Mouse (Mus musculus) forebrain, embryonic 12.5 days (tissue): ENCODE results near the gene Map7d3. TPM values are rescaled to one million over a fixed set of nuclear protein-coding genes. Genes with fewer than 3 reads are reported as not detected.

Experiments
- ATAC-seq: fragments of 200-750 bp; cut with Nextera tagmentation; 2 replicates; pipeline ENCODE4 v1.8.0; 2017; ENCODE audit warnings: moderate TSS enrichment; ENCODE audit not compliant: low FRiP score
- H3K27ac ChIP-seq: fragments of 300-500 bp; sonication (generic); 2 replicates; pipeline ENCODE4 v1.5.1; 2016; ENCODE audit warnings: mild to moderate bottlenecking
- H3K27me3 ChIP-seq: fragments of 300-500 bp; sonication (generic); 2 replicates; pipeline ENCODE4 v1.6.1; 2016; ENCODE audit warnings: mild to moderate bottlenecking
- H3K36me3 ChIP-seq: fragments of 300-500 bp; sonication (generic); replicated peaks from 2 replicates; pipeline ENCODE4 v1.6.1; 2016; ENCODE audit warnings: mild to moderate bottlenecking
- H3K4me1 ChIP-seq: fragments of 300-500 bp; sonication (generic); 2 replicates; pipeline ENCODE4 v1.6.1; 2016
- H3K4me2 ChIP-seq: fragments of 300-500 bp; sonication (generic); 2 replicates; pipeline ENCODE4 v1.6.1; 2016; ENCODE audit warnings: mild to moderate bottlenecking, moderate library complexity
- H3K4me3 ChIP-seq: fragments of 300-500 bp; sonication (generic); replicated peaks from 2 replicates; pipeline ENCODE4 v1.5.1; 2016; ENCODE audit warnings: mild to moderate bottlenecking
- H3K9ac ChIP-seq: fragments of 300-500 bp; sonication (generic); 2 replicates; pipeline ENCODE4 v1.6.1; 2016; ENCODE audit warnings: mild to moderate bottlenecking
- H3K9me3 ChIP-seq: fragments of 300-500 bp; sonication (generic); 2 replicates; pipeline ENCODE4 v1.6.1; 2016
- WGBS: fragments of 180-500 bp; shearing (Covaris S2); methylation state at CpG from one replicate; pipeline ENCODE4 v1.1.7; 2016; 5-methylcytosine and 5-hydroxymethylcytosine counted together
- polyA plus RNA-seq: library from polyadenylated mRNA; unstranded; fragments of >200 nt; fragmentation: Nextera tagmentation; extraction: Ambion mirVana; gene quantifications from 2 replicates; pipeline ENCODE4 v1.2.1, GENCODE M21; 2016

Map7d3 gene
- polyA plus RNA-seq, 1 experiment from 2014 or later = 1.7 TPM

- no peaks in the 10 kb centered on the region for H3K36me3 ChIP-seq
- H3K4me1 ChIP-seq = no peaks in the 10 kb centered on the region
- ATAC-seq = no peak
- no peaks in the 10 kb centered on the region for H3K27me3 ChIP-seq
- no peak overlapping the region for H3K9ac ChIP-seq
- no peak overlapping the region for H3K4me3 ChIP-seq
- no peak overlapping the region for H3K27ac ChIP-seq
- H3K9me3 ChIP-seq = no peaks in the 10 kb centered on the region
- no peak overlapping the region for H3K4me2 ChIP-seq
Measured at GRCm38 (mm10) chrX:56769838-56770237, 52.3 kb downstream of the Map7d3 start.

- Histone ChIP-seq H3K4me2 (no peak overlapping the region), H3K4me1 (no peaks in the 10 kb centered on the region), H3K27me3 (no peaks in the 10 kb centered on the region), H3K4me3 (no peak overlapping the region), H3K9ac (no peak overlapping the region), H3K9me3 (no peaks in the 10 kb centered on the region), H3K27ac (no peak overlapping the region), H3K36me3 (no peaks in the 10 kb centered on the region)
- no peak for ATAC-seq
- WGBS = 85% methylated on average over 3 of the region's 3 CpGs
Measured at GRCm38 (mm10) chrX:56760257-56760760, 61.8 kb downstream of the Map7d3 start.

DNA sequence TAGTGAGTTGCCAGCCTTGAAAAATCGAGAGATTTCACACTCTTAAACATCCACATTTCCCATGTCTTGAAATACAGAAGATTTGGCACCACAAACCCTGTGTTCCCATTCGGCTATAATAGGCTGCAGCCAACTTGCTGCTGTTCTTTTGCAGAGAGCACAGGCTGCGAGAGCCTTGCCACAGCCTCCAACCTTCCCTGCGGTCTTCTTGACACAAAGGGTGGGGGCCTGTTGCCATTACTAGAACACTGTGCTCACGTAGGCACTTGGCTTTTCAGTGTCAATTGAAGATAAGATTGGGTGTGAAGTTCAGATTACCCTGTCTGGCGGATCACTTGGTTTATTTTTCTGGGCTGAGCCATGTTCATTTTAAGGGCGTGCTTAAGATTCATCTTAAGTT, 65.8 kb downstream of the Map7d3 start:
- no peaks in the 10 kb centered on the region for H3K36me3 ChIP-seq
- no peak overlapping the region for H3K27ac ChIP-seq
- no peak overlapping the region for H3K4me3 ChIP-seq
- H3K9me3 ChIP-seq = no peaks in the 10 kb centered on the region
- WGBS = 81% methylated on average over 7 of the region's 7 CpGs
- no peak overlapping the region for H3K4me2 ChIP-seq
- H3K27me3 ChIP-seq = no peaks in the 10 kb centered on the region
- ATAC-seq = no peak
- no peak overlapping the region for H3K9ac ChIP-seq
- H3K4me1 ChIP-seq = no peaks in the 10 kb centered on the region

- no peak overlapping the region for H3K27ac ChIP-seq
- 35% methylated on average over 2 of the region's 2 CpGs for WGBS
- H3K4me2 ChIP-seq = no peak overlapping the region
- ATAC-seq = no peak
- H3K36me3 ChIP-seq = no peaks in the 10 kb centered on the region
- no peaks in the 10 kb centered on the region for H3K9me3 ChIP-seq
- no peak overlapping the region for H3K4me3 ChIP-seq
- H3K4me1 ChIP-seq = no peaks in the 10 kb centered on the region
- no peak overlapping the region for H3K9ac ChIP-seq
- H3K27me3 ChIP-seq = no peaks in the 10 kb centered on the region
Measured at GRCm38 (mm10) chrX:56755646-56756045, 66.5 kb downstream of the Map7d3 start.

- ATAC-seq = no peak
- 78% methylated on average over 8 of the region's 8 CpGs for WGBS
- Histone ChIP-seq H3K36me3 (no peaks in the 10 kb centered on the region), H3K27me3 (no peaks in the 10 kb centered on the region), H3K4me1 (no peaks in the 10 kb centered on the region), H3K27ac (no peak overlapping the region), H3K9ac (no peak overlapping the region), H3K9me3 (no peaks in the 10 kb centered on the region), H3K4me3 (no peak overlapping the region), H3K4me2 (no peak overlapping the region)
Measured at GRCm38 (mm10) chrX:56753317-56754289, 68.5 kb downstream of the Map7d3 start.

GRCm38 (mm10) chrX:56752144-56752543, 70.0 kb downstream of the Map7d3 start:
- Histone ChIP-seq H3K9ac (no peak overlapping the region), H3K9me3 (no peaks in the 10 kb centered on the region), H3K4me1 (no peaks in the 10 kb centered on the region), H3K36me3 (no peaks in the 10 kb centered on the region), H3K4me3 (no peak overlapping the region), H3K4me2 (no peak overlapping the region), H3K27me3 (no peaks in the 10 kb centered on the region), H3K27ac (no peak overlapping the region)
- 83% methylated on average over 6 of the region's 6 CpGs for WGBS
- no peak for ATAC-seq

GRCm38 (mm10) chrX:56751536-56751935, 70.6 kb downstream of the Map7d3 start:
- 64% methylated on average over 4 of the region's 4 CpGs for WGBS

More at GRCm38 (mm10) chrX:56751536-56751935, 70.6 kb downstream of the Map7d3 start:
- H3K9me3 ChIP-seq = no peaks in the 10 kb centered on the region
- no peak for ATAC-seq
- no peaks in the 10 kb centered on the region for H3K4me1 ChIP-seq
- no peak overlapping the region for H3K4me3 ChIP-seq
- no peak overlapping the region for H3K9ac ChIP-seq
- H3K36me3 ChIP-seq = no peaks in the 10 kb centered on the region
- no peaks in the 10 kb centered on the region for H3K27me3 ChIP-seq
- H3K27ac ChIP-seq = no peak overlapping the region
- H3K4me2 ChIP-seq = no peak overlapping the region

Other genes with a start within 250 kb of the Map7d3 start
- 53.2 and 56.7 TPM in 2 replicates for gene Mmgt1, start 224.3 kb downstream of the Map7d3 start, polyA plus RNA-seq
- 26.7 and 28.4 TPM in 2 replicates for gene Slc9a6, start 212.6 kb downstream of the Map7d3 start, polyA plus RNA-seq
- gene Fhl1, start 90.5 kb downstream of the Map7d3 start, polyA plus RNA-seq = 101 and 104 TPM in 2 replicates
- gene Adgrg4, start 47.8 kb upstream of the Map7d3 start, polyA plus RNA-seq = not detected in 2 replicates
- not detected in 2 replicates for gene Brs3, start 220.7 kb upstream of the Map7d3 start, polyA plus RNA-seq
- gene Htatsf1, start 231.3 kb upstream of the Map7d3 start, polyA plus RNA-seq = 95.1 and 99.2 TPM in 2 replicates